Mouse (Mus musculus) limb, embryonic 15.5 days (tissue): ENCODE data around the gene Pkd2l1. TPM values are rescaled to one million over a fixed set of nuclear protein-coding genes. Genes with fewer than 3 reads are reported as not detected.

ENCODE experiments used
- ATAC-seq: fragments of 200-750 bp; cut with Nextera tagmentation; 2 replicates; pipeline ENCODE4 v1.8.0; 2017; ENCODE audit warnings: low read depth, moderate TSS enrichment; ENCODE audit not compliant: insufficient number of reproducible peaks, low FRiP score, low TSS enrichment
- H3K27ac ChIP-seq: fragments of 300-500 bp; sonication (generic); 2 replicates; pipeline ENCODE4 v1.5.1; 2015; ENCODE audit warnings: moderate library complexity, mild to moderate bottlenecking, inconsistent platforms
- H3K27me3 ChIP-seq: fragments of 300-500 bp; sonication (generic); 2 replicates; pipeline ENCODE4 v1.6.1; 2015; ENCODE audit warnings: inconsistent platforms
- H3K36me3 ChIP-seq: fragments of 300-500 bp; sonication (generic); 2 replicates; pipeline ENCODE4 v1.6.1; 2015; ENCODE audit warnings: inconsistent platforms
- H3K4me1 ChIP-seq: fragments of 300-500 bp; sonication (generic); 2 replicates; pipeline ENCODE4 v1.6.1; 2015; ENCODE audit warnings: inconsistent platforms
- H3K4me2 ChIP-seq: fragments of 300-500 bp; sonication (generic); 2 replicates; pipeline ENCODE4 v1.6.1; 2015; ENCODE audit warnings: mild to moderate bottlenecking, inconsistent platforms
- H3K4me3 ChIP-seq: fragments of 300-500 bp; sonication (generic); 2 replicates; pipeline ENCODE4 v1.5.1; 2015; ENCODE audit warnings: mild to moderate bottlenecking, inconsistent platforms
- H3K9ac ChIP-seq: fragments of 300-500 bp; sonication (generic); 2 replicates; pipeline ENCODE4 v1.6.1; 2015; ENCODE audit warnings: inconsistent platforms
- H3K9me3 ChIP-seq: fragments of 300-500 bp; sonication (generic); 2 replicates; pipeline ENCODE4 v1.6.1; 2016; ENCODE audit warnings: inconsistent platforms
- WGBS: fragments of 180-500 bp; shearing (Covaris S2); methylation state at CpG from one replicate; pipeline ENCODE4 v1.1.7; 2015; 5-methylcytosine and 5-hydroxymethylcytosine counted together
- polyA plus RNA-seq: library from polyadenylated mRNA; unstranded; fragments of >200 nt; fragmentation: Nextera tagmentation; extraction: Ambion mirVana; gene quantifications from 2 replicates; pipeline ENCODE4 v1.2.1, GENCODE M21; 2015

Gene Pkd2l1
- polyA plus RNA-seq, 1 experiment from 2014 or later: not detected

GRCm38 (mm10) chr19:44198494-44198893, 6.3 kb upstream of the Pkd2l1 start:
- no peak overlapping the region for H3K4me3 ChIP-seq
- no peak overlapping the region for H3K9ac ChIP-seq
- H3K4me2 ChIP-seq: no peak overlapping the region
- no peaks in the 10 kb centered on the region for H3K36me3 ChIP-seq
- WGBS: 83% methylated on average over 6 of the region's 6 CpGs
- ATAC-seq: no peak
- H3K9me3 ChIP-seq: no peaks in the 10 kb centered on the region
- no peak overlapping the region for H3K27ac ChIP-seq
- H3K4me1 ChIP-seq: no peaks in the 10 kb centered on the region
- 0 out of 2 replicates have a peak, but pooled peaks cover 4% of the 10 kb centered on the region for H3K27me3 ChIP-seq

- Histone ChIP-seq H3K9ac (no peak overlapping the region), H3K27me3 (0 out of 2 replicates have a peak, but pooled peaks cover 4% of the 10 kb centered on the region), H3K4me3 (no peak overlapping the region), H3K36me3 (no peaks in the 10 kb centered on the region), H3K4me2 (no peak overlapping the region), H3K27ac (no peak overlapping the region), H3K4me1 (no peaks in the 10 kb centered on the region), H3K9me3 (no peaks in the 10 kb centered on the region)
- no peak for ATAC-seq
- 80% methylated on average over 10 of the region's 10 CpGs for WGBS
Observed at GRCm38 (mm10) chr19:44197053-44197852, 5.0 kb upstream of the Pkd2l1 start.

- no peaks in the 10 kb centered on the region for H3K9me3 ChIP-seq
- 12% methylated on average over 7 of the region's 7 CpGs for WGBS
- no peak for ATAC-seq
- no peak overlapping the region for H3K9ac ChIP-seq
- H3K4me1 ChIP-seq: no peaks in the 10 kb centered on the region
- H3K36me3 ChIP-seq: no peaks in the 10 kb centered on the region
- H3K4me3 ChIP-seq: no peak overlapping the region
- no peak overlapping the region for H3K4me2 ChIP-seq
- 0 out of 2 replicates have a peak, but pooled peaks cover 4% of the 10 kb centered on the region for H3K27me3 ChIP-seq
- H3K27ac ChIP-seq: no peak overlapping the region
Observed at GRCm38 (mm10) chr19:44195138-44195537, 2.9 kb upstream of the Pkd2l1 start.

GRCm38 (mm10) chr19:44193906-44194305, 1.7 kb upstream of the Pkd2l1 start:
- H3K27me3 ChIP-seq: 0 out of 2 replicates have a peak, but pooled peaks cover 4% of the 10 kb centered on the region
- H3K4me2 ChIP-seq: no peak overlapping the region
- 78% methylated on average over 7 of the region's 7 CpGs for WGBS
- no peaks in the 10 kb centered on the region for H3K36me3 ChIP-seq
- no peak for ATAC-seq
- H3K27ac ChIP-seq: no peak overlapping the region
- no peak overlapping the region for H3K4me3 ChIP-seq
- no peak overlapping the region for H3K9ac ChIP-seq
- no peaks in the 10 kb centered on the region for H3K9me3 ChIP-seq
- no peaks in the 10 kb centered on the region for H3K4me1 ChIP-seq

- WGBS: 72% methylated on average over 4 of the region's 4 CpGs
- no peak overlapping the region for H3K4me3 ChIP-seq
- H3K36me3 ChIP-seq: no peaks in the 10 kb centered on the region
- H3K9ac ChIP-seq: no peak overlapping the region
- no peak for ATAC-seq
- no peak overlapping the region for H3K4me2 ChIP-seq
- no peaks in the 10 kb centered on the region for H3K9me3 ChIP-seq
- H3K27me3 ChIP-seq: no peaks in the 10 kb centered on the region
- H3K27ac ChIP-seq: no peak overlapping the region
- H3K4me1 ChIP-seq: no peaks in the 10 kb centered on the region
Observed at GRCm38 (mm10) chr19:44189056-44189455, 3.2 kb downstream of the Pkd2l1 start.

- no peaks in the 10 kb centered on the region for H3K36me3 ChIP-seq
- no peak overlapping the region for H3K9ac ChIP-seq
- no peaks in the 10 kb centered on the region for H3K9me3 ChIP-seq
- WGBS: 59% methylated on average over 3 of the region's 3 CpGs
- H3K27me3 ChIP-seq: no peaks in the 10 kb centered on the region
- no peak overlapping the region for H3K4me3 ChIP-seq
- H3K27ac ChIP-seq: no peak overlapping the region
- H3K4me1 ChIP-seq: no peaks in the 10 kb centered on the region
- no peak overlapping the region for H3K4me2 ChIP-seq
- no peak for ATAC-seq
Observed at GRCm38 (mm10) chr19:44183968-44184367, 8.3 kb downstream of the Pkd2l1 start.

- WGBS: 60% methylated on average over 1 of the region's 1 CpGs
- Histone ChIP-seq H3K27me3 (no peaks in the 10 kb centered on the region), H3K9ac (no peak overlapping the region), H3K36me3 (no peaks in the 10 kb centered on the region), H3K9me3 (no peaks in the 10 kb centered on the region), H3K4me1 (no peaks in the 10 kb centered on the region), H3K4me3 (no peak overlapping the region), H3K4me2 (no peak overlapping the region), H3K27ac (no peak overlapping the region)
- ATAC-seq: no peak
Observed at GRCm38 (mm10) chr19:44180502-44180901, 11.7 kb downstream of the Pkd2l1 start.

- Histone ChIP-seq H3K27ac (no peak overlapping the region), H3K27me3 (no peaks in the 10 kb centered on the region), H3K4me1 (no peaks in the 10 kb centered on the region), H3K36me3 (no peaks in the 10 kb centered on the region), H3K4me2 (no peak overlapping the region), H3K9ac (no peak overlapping the region), H3K4me3 (no peak overlapping the region), H3K9me3 (no peaks in the 10 kb centered on the region)
- ATAC-seq: no peak
- 84% methylated on average over 3 of the region's 3 CpGs for WGBS
Observed at GRCm38 (mm10) chr19:44176741-44177140, 15.5 kb downstream of the Pkd2l1 start.

- no peak overlapping the region for H3K4me2 ChIP-seq
- 65% methylated on average over 8 of the region's 8 CpGs for WGBS
Observed at GRCm38 (mm10) chr19:44174835-44175234, 17.4 kb downstream of the Pkd2l1 start.

GRCm38 (mm10) chr19:44161515-44161914, 30.7 kb downstream of the Pkd2l1 start:
- H3K4me1 ChIP-seq: no peaks in the 10 kb centered on the region
- no peak overlapping the region for H3K9ac ChIP-seq
- no peak overlapping the region for H3K4me2 ChIP-seq
- WGBS: 14% methylated on average over 3 of the region's 3 CpGs
- H3K27ac ChIP-seq: no peak overlapping the region
- no peaks in the 10 kb centered on the region for H3K36me3 ChIP-seq
- H3K4me3 ChIP-seq: no peak overlapping the region
- H3K9me3 ChIP-seq: no peaks in the 10 kb centered on the region
- ATAC-seq: no peak
- H3K27me3 ChIP-seq: 0 out of 2 replicates have a peak, but pooled peaks cover 10% of the 10 kb centered on the region

More at GRCm38 (mm10) chr19:44174835-44175234, 17.4 kb downstream of the Pkd2l1 start:
- H3K9ac ChIP-seq: no peak overlapping the region
- no peaks in the 10 kb centered on the region for H3K9me3 ChIP-seq
- no peak for ATAC-seq
- H3K36me3 ChIP-seq: no peaks in the 10 kb centered on the region
- H3K4me1 ChIP-seq: no peaks in the 10 kb centered on the region
- no peaks in the 10 kb centered on the region for H3K27me3 ChIP-seq
- no peak overlapping the region for H3K27ac ChIP-seq
- no peak overlapping the region for H3K4me3 ChIP-seq

GRCm38 (mm10) chr19:44159386-44159785, 32.9 kb downstream of the Pkd2l1 start:
- no peaks in the 10 kb centered on the region for H3K36me3 ChIP-seq
- H3K27me3 ChIP-seq: peaks cover 16% of the 10 kb centered on the region
- no peak overlapping the region for H3K4me3 ChIP-seq
- WGBS: 77% methylated on average over 3 of the region's 3 CpGs
- ATAC-seq: no peak
- H3K9ac ChIP-seq: no peak overlapping the region
- H3K27ac ChIP-seq: no peak overlapping the region
- H3K4me2 ChIP-seq: no peak overlapping the region
- H3K9me3 ChIP-seq: no peaks in the 10 kb centered on the region
- no peaks in the 10 kb centered on the region for H3K4me1 ChIP-seq

- Histone ChIP-seq H3K27me3 (peaks cover 27% of the 10 kb centered on the region), H3K4me3 (no peak overlapping the region), H3K9me3 (no peaks in the 10 kb centered on the region), H3K9ac (no peak overlapping the region), H3K27ac (no peak overlapping the region), H3K36me3 (no peaks in the 10 kb centered on the region), H3K4me1 (no peaks in the 10 kb centered on the region), H3K4me2 (no peak overlapping the region)
- ATAC-seq: no peak
- WGBS: 92% methylated on average over 10 of the region's 10 CpGs
Observed at GRCm38 (mm10) chr19:44157005-44157404, 35.2 kb downstream of the Pkd2l1 start.
